Mouse (Mus musculus) R1 (cell line): ENCODE data around the gene Rgs19.

Experiments
- DNase-seq: peaks from one replicate; pipeline ENCODE4 v3.0.0-alpha.2; 2018; ENCODE audit warnings: low read depth, low spot score

Gene Rgs19

GRCm38 (mm10) chr2:181656734-181657133, 37.0 kb downstream of the Rgs19 start, which contains the start of gene Gm29797:
TSS of gene Gm29797 (plus strand) at chr2:181657034.
- no peak for DNase-seq

DNA sequence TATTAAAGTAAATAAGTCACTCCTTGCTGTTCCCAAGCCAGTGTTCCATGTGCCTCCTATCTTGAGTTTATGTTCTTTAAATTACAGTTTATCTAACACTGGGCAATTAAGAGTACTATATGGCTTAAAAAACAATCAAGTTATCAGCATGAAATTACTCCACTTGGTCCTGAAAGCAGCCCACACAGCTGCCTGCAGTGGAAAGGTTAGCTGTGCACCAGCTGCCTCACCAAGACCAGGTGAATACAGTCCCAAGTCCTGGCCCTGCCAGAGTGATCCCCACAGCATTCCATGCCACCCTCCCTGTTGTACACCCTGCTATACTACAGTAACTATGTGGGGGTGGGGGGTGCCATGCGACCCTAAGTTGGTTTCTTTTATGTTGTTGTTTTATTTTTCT, 40.3 kb downstream of the Rgs19 start:
- no peak for DNase-seq

DNA sequence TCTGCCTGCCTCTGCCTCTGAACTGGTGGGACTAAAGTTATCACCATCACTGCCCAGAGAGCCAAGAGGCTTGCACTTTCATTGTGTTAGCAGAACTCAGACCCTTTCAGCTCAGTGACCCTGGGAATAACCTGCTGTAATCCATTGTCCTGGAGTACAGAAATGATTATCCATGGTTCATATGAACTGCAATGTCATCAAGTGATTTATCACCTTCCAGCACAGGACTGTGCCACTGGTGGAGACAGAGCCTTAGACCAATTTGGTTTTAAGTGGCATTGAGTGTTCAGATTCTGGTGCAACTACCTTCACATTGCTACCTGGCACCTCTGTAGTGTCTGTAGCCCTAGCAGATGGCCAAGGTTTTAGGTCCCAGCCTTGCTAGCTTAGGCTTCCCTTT, 40.7 kb downstream of the Rgs19 start:
- no peak for DNase-seq

GRCm38 (mm10) chr2:181648926-181649325, 44.9 kb downstream of the Rgs19 start:
- no peak for DNase-seq

DNA sequence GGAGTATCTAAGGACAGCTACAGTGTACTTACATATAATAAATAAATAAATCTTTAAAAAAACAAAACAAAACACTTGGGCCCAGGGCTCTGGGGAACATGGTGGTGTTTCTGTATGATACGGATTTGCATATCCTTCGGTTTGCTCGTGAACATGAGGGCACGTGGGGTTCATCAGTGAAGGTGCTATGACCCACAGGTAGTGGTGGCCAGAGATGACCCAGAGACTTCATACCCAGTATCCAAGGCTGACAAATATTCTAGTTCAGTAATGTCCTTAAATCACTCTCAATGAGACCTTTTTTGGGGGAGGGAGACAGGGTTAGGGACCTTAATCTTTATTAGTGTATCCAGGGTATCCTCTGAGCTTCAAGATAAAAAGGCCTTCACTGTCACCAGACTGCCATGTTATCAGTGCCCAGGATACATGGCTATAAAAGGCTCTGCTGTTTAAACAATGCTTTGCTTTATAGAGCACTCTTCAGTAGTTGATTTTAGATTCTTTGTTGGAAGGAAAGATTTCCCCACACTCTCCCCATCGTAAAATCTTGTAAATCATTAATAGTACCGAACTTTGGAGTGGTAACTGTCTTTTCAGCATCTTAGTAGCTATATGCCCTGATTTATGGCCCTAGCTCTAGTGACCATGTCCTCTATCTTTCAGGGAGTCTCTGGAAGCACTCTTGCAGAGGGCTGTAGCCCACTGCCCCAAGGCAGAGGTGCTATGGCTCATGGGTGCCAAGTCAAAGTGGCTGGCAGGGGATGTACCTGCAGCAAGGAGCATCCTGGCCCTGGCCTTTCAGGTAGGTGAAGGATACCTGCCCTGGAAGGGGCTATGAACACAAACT, 46.9 kb downstream of the Rgs19 start:
- no peak for DNase-seq

GRCm38 (mm10) chr2:181645666-181646065, 48.1 kb downstream of the Rgs19 start:
- DNase-seq: no peak

DNA sequence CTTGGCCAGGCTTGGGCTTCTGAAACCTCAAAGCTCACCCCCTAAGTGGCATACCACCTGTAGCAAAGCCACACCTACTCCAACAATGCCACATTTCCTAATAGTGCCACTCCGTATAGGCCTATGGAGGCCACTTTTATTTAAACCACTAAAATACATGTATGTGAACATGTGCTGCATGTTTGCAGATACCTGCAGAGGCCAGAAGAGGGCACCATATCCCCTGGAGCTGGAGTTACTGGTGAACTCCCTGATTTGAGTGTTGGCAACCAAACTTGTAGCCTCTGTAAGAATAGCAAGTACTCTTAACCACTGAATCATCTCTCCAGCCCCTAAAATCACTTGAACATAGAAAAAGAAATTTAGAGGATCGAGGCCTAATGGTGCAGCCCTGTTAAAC, 49.4 kb downstream of the Rgs19 start:
- DNase-seq: peak; percentile 69
